Mouse (Mus musculus): ENCODE results near the gene Phgdh.

DNA sequence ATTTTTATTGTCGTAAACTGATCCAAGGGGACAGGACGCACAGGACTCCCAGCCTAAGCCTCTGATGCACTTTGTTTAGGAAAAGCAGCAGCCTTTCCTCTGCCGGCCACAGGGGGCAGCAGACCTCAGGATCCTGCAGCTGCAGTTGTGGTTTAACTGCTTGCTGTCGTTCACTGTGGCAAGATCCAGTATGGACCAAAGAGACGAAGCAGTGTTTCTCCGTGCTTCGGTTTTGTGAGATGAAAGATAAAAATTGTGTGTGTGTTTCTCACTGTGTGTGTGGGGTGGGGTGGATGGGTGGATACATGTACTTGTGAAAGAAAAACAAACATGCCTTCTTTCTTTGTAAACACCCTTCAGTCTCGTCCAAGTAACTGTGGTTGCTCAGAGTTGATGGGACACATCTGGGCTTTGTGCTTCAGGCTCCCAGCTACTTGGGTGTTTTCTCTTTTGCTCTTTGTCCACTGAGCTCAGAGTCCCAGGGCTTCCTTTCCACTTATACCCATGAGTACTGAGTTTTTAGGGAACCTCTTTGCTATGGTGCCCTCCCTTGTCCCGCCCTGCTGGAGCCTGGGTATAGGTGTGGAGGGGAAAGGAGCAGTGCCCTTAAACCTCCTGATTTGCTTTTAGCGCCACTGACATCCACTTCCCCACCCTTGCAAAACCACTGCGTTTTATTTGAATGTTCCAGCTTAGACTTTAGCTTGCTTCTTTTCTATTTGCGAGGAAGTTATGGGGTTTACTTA is 58.7 kb downstream of the Phgdh start:
- TF ChIP-seq ZC3H11A (IDR thresholded peaks at IDR 0.05; ENCODE audit: borderline replicate concordance, low read depth, low read length) (no peak), HCFC1 (IDR thresholded peaks at IDR 0.05; ENCODE audit: borderline replicate concordance, insufficient read depth, low read length) (no peak)

All from ES-E14 (cell line).